Mouse (Mus musculus) forebrain, embryonic 15.5 days (tissue): ENCODE measurements around the gene Bcar3. TPM values are rescaled to one million over a fixed set of nuclear protein-coding genes. Genes with fewer than 3 reads are reported as not detected.
"Not testable (repeated sequence)": the region's sequence is repeated elsewhere in the genome, so short reads cannot be mapped to it uniquely, and the experiment has no call there.

Experiments used
- ATAC-seq: fragments of 200-750 bp; cut with Nextera tagmentation; replicated peaks from 2 replicates; pipeline ENCODE4 v1.8.0; 2017; ENCODE audit warnings: mild to moderate bottlenecking, moderate TSS enrichment, moderate library complexity
- H3K27ac ChIP-seq: fragments of 300-500 bp; sonication (generic); replicated peaks from 2 replicates; pipeline ENCODE4 v1.5.1; 2015; ENCODE audit warnings: mild to moderate bottlenecking, inconsistent platforms
- H3K27me3 ChIP-seq: fragments of 300-500 bp; sonication (generic); 2 replicates; pipeline ENCODE4 v1.6.1; 2015; ENCODE audit warnings: inconsistent platforms
- H3K36me3 ChIP-seq: fragments of 300-500 bp; sonication (generic); 2 replicates; pipeline ENCODE4 v1.6.1; 2015; ENCODE audit warnings: mild to moderate bottlenecking, inconsistent platforms
- H3K4me1 ChIP-seq: fragments of 300-500 bp; sonication (generic); 2 replicates; pipeline ENCODE4 v1.6.1; 2015; ENCODE audit warnings: inconsistent platforms
- H3K4me2 ChIP-seq: fragments of 300-500 bp; sonication (generic); replicated peaks from 2 replicates; pipeline ENCODE4 v1.6.1; 2015; ENCODE audit warnings: mild to moderate bottlenecking, inconsistent platforms
- H3K4me3 ChIP-seq: fragments of 300-500 bp; sonication (generic); 2 replicates; pipeline ENCODE4 v1.5.1; 2015; ENCODE audit warnings: mild to moderate bottlenecking, inconsistent platforms
- H3K9ac ChIP-seq: fragments of 300-500 bp; sonication (generic); replicated peaks from 2 replicates; pipeline ENCODE4 v1.6.1; 2015; ENCODE audit warnings: mild to moderate bottlenecking, inconsistent platforms
- H3K9me3 ChIP-seq: fragments of 300-500 bp; sonication (generic); 2 replicates; pipeline ENCODE4 v1.6.1; 2016; ENCODE audit warnings: inconsistent platforms
- WGBS: fragments of 180-500 bp; shearing (Covaris S2); methylation state at CpG from one replicate; pipeline ENCODE4 v1.1.7; 2015; ENCODE audit warnings: mixed read lengths; 5-methylcytosine and 5-hydroxymethylcytosine counted together
- polyA plus RNA-seq: library from polyadenylated mRNA; unstranded; fragments of >200 nt; fragmentation: Nextera tagmentation; extraction: Ambion mirVana; gene quantifications from 2 replicates; pipeline ENCODE4 v1.2.1, GENCODE M21; 2015

The Bcar3 gene
- polyA plus RNA-seq = 5.0 and 6.1 TPM in 2 replicates

DNA sequence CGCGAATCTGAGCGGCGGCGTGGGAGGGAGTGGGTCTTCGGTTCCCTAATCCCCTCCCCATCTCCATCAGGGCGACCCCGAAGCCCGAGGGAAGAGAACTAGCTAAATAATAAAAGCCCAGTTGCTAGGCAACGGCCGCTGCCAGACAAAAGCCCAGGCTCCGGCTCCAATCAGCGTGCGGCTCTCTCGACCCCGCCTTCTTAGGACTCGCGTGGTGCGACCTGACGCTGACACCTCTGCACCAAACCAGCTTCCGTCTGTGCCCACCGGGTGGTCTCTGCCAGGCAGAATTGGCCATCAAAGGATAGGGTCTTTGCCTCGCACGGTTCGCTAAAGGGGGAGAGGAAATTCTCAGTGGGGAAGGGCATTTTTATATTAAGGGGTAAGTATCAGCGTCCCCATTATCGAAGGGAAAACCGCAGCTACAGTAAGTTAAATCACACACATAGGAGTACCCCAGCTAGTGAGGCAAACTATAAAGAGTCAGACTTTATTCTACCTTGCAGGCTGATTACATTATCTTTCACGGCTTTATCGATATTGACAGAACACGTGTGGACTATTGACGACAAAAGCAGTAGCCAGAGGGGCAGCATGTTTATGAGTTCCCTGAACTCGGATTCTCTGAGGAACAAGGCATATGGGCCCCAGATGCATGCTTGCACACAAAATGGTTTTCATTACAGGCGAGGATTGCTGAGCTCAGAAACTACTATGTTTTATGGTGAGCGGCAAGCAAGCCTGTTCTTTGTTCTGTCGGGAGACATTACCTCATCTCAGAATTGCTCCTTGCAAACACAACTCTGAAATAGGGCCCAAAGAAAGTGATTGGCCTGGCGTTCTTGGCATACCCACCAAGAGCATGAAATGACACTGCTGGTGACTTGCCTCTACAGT lies at the start of gene Bcar3:
TSS of gene Bcar3 (plus strand) at position 183 of the 897 bp plus-strand sequence.
- peak within 1 kb of the TSS; percentile 98 for H3K27ac ChIP-seq
- no peaks in the 10 kb centered on the region for H3K27me3 ChIP-seq
- WGBS = under 1% methylated on average over 37 of the region's 37 CpGs
- H3K9me3 ChIP-seq = no peaks in the 10 kb centered on the region
- H3K36me3 ChIP-seq = no peaks in the 10 kb centered on the region
- peaks cover 45% of the 10 kb centered on the region for H3K4me1 ChIP-seq
- peak within 1 kb of the TSS; percentile 86 for H3K4me3 ChIP-seq
- ATAC-seq = peak; percentile 89
- peak within 1 kb of the TSS; percentile 93 for H3K9ac ChIP-seq
- H3K4me2 ChIP-seq = peak within 1 kb of the TSS; percentile 64

GRCm38 (mm10) chr3:122244759-122245158 lies 49.2 kb upstream of the Bcar3 start:
- H3K9ac ChIP-seq = peak overlapping the region; percentile 38

GRCm38 (mm10) chr3:122245215-122245877 lies 48.6 kb upstream of the Bcar3 start, which contains the start of gene Gclm:
Gclm (plus strand) TSS chr3:122245557.
- Histone ChIP-seq H3K4me1 (peaks cover 23% of the 10 kb centered on the region), H3K4me3 (peak within 1 kb of the TSS; percentile 95), H3K9ac (peak within 1 kb of the TSS; percentile 89), H3K9me3 (no peaks in the 10 kb centered on the region), H3K4me2 (peak within 1 kb of the TSS; percentile 67), H3K27me3 (no peaks in the 10 kb centered on the region), H3K36me3 (no peaks in the 10 kb centered on the region), H3K27ac (peak within 1 kb of the TSS; percentile 95)
- ATAC-seq = peak; percentile 100
- WGBS = 0% methylated on average over 86 of the region's 90 CpGs

More at GRCm38 (mm10) chr3:122244759-122245158, 49.2 kb upstream of the Bcar3 start:
- 37% methylated on average over 6 of the region's 6 CpGs for WGBS
- H3K4me1 ChIP-seq = peaks cover 23% of the 10 kb centered on the region
- H3K4me2 ChIP-seq = peak overlapping the region; percentile 41
- peak overlapping the region; percentile 95 for H3K4me3 ChIP-seq
- H3K27me3 ChIP-seq = no peaks in the 10 kb centered on the region
- ATAC-seq = no peak
- peak overlapping the region; percentile 95 for H3K27ac ChIP-seq
- no peaks in the 10 kb centered on the region for H3K9me3 ChIP-seq
- no peaks in the 10 kb centered on the region for H3K36me3 ChIP-seq

DNA sequence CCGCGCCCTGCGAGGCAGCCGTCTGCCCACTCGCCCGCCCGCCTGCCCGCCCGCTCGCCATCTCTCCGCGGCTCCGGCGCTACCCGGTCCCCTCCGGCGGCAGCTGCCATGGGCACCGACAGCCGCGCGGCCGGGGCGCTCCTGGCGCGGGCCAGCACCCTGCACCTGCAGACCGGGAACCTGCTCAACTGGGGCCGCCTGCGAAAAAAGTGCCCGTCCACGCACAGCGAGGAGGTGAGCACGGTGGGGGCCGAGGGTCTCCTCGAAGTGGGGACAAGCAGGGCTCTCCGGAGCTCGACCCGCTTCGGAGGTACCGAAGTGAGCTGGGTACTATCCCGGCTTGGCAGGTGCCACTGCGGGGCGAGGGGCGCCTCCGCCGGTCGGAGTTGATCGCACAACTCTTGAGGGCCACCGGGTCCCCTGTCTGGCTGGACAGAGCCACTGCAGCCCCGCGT lies 48.0 kb upstream of the Bcar3 start:
- no peaks in the 10 kb centered on the region for H3K36me3 ChIP-seq
- peak; percentile 74 for ATAC-seq
- WGBS = 0% methylated on average over 45 of the region's 50 CpGs
- H3K27me3 ChIP-seq = no peaks in the 10 kb centered on the region
- peak overlapping the region; percentile 95 for H3K4me3 ChIP-seq
- peak overlapping the region; percentile 95 for H3K27ac ChIP-seq
- peak overlapping the region; percentile 89 for H3K9ac ChIP-seq
- H3K9me3 ChIP-seq = no peaks in the 10 kb centered on the region
- H3K4me2 ChIP-seq = peak overlapping the region; percentile 67
- H3K4me1 ChIP-seq = peaks cover 23% of the 10 kb centered on the region

- 29% methylated on average over 6 of the region's 6 CpGs for WGBS
- peak overlapping the region; percentile 95 for H3K27ac ChIP-seq
- ATAC-seq = no peak
These were observed 47.5 kb upstream of the Bcar3 start for GRCm38 (mm10) chr3:122246406-122246805.

GRCm38 (mm10) chr3:122246986-122247767 lies 46.8 kb upstream of the Bcar3 start:
- no peak overlapping the region for H3K27ac ChIP-seq
- H3K9ac ChIP-seq = peak overlapping the region; percentile 21; the same call in 1 of the 2 replicates
- H3K4me2 ChIP-seq = peak overlapping the region; percentile 67
- H3K4me3 ChIP-seq = peak overlapping the region; percentile 95
- H3K36me3 ChIP-seq = no peaks in the 10 kb centered on the region
- no peaks in the 10 kb centered on the region for H3K9me3 ChIP-seq
- peaks cover 23% of the 10 kb centered on the region for H3K4me1 ChIP-seq
- H3K27me3 ChIP-seq = no peaks in the 10 kb centered on the region
- ATAC-seq = no peak
- 72% methylated on average over 12 of the region's 12 CpGs for WGBS

More at GRCm38 (mm10) chr3:122246406-122246805, 47.5 kb upstream of the Bcar3 start:
- no peaks in the 10 kb centered on the region for H3K9me3 ChIP-seq
- peak overlapping the region; percentile 89 for H3K9ac ChIP-seq
- H3K4me2 ChIP-seq = peak overlapping the region; percentile 67
- H3K27me3 ChIP-seq = no peaks in the 10 kb centered on the region
- H3K4me1 ChIP-seq = peaks cover 23% of the 10 kb centered on the region
- H3K4me3 ChIP-seq = peak overlapping the region; percentile 95
- no peaks in the 10 kb centered on the region for H3K36me3 ChIP-seq

GRCm38 (mm10) chr3:122247768-122248100 lies 46.2 kb upstream of the Bcar3 start:
- ATAC-seq = no peak
- WGBS = 99% methylated on average over 2 of the region's 2 CpGs
- Histone ChIP-seq H3K4me3 (no peak overlapping the region), H3K9ac (no peak overlapping the region), H3K36me3 (no peaks in the 10 kb centered on the region), H3K9me3 (no peaks in the 10 kb centered on the region), H3K27ac (no peak overlapping the region), H3K27me3 (no peaks in the 10 kb centered on the region), H3K4me2 (no peak overlapping the region), H3K4me1 (peaks cover 23% of the 10 kb centered on the region)

DNA sequence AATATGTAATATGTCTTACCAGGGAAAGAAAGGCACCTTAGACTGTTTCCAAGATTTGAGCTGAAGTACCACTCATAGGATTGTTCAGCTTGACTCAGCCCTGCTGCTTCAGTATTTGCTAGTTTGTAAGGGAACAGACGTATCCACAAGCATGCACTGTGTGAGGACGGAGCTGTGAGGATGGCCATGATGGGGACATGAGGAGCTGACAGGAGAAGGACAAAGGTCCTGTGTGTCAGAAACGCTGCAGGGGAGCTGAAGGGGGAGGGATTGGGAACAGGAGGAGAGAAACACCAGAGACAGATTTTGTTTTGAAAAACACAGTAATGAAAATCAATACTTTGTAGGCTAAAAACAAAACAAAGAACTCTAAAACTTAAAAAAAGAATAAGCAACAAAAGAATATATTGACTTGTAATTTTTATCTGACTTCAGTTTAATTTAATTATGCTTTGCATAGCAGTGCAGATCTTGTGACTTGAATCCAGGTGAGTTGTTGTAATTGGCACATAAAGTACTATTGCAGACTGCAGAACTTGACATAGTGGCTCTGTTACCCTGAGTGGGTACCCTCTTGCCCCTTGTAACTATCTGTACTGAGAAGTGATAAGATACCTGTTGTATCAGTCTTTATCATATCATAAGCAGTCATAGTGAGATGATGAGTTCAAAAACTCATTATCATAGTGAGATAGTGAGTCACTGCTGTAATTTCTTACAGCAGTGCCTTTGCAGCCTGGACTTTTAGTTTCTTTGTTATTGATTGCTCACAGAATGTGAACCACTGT lies 41.3 kb upstream of the Bcar3 start:
- no peaks in the 10 kb centered on the region for H3K9me3 ChIP-seq
- ATAC-seq = no peak
- no peaks in the 10 kb centered on the region; the same call in 1 of the 2 replicates for H3K36me3 ChIP-seq
- peaks cover 3% of the 10 kb centered on the region; the same call in 1 of the 2 replicates for H3K4me1 ChIP-seq
- H3K4me2 ChIP-seq = no peak overlapping the region
- WGBS = 57% methylated on average over 3 of the region's 3 CpGs
- no peak overlapping the region for H3K27ac ChIP-seq
- no peak overlapping the region for H3K4me3 ChIP-seq
- H3K9ac ChIP-seq = no peak overlapping the region
- H3K27me3 ChIP-seq = no peaks in the 10 kb centered on the region

DNA sequence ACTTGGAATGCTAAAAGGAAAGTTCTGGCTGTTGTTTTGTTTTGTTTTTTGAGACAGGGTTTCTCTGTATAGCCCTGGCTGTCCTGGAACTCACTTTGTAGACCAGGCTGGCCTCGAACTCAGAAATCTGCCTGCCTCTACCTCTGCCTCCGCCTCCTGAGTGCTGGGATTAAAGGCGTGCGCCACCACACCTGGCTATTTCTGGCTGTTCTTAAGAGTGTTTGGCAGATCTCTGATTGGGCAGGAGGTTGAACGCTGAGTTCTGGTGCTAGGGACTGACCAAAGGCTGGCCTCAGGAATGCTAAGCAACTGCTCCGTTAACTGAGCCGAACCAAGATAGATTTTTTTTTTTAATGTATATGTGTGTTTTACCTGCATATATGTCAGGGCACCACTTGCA lies 39.9 kb upstream of the Bcar3 start:
- not testable (repeated sequence) for H3K36me3 ChIP-seq, H3K4me1 ChIP-seq, H3K9ac ChIP-seq, H3K27me3 ChIP-seq, H3K27ac ChIP-seq, ATAC-seq, H3K4me3 ChIP-seq, H3K4me2 ChIP-seq, H3K9me3 ChIP-seq
- WGBS = 89% methylated on average over 7 of the region's 7 CpGs

DNA sequence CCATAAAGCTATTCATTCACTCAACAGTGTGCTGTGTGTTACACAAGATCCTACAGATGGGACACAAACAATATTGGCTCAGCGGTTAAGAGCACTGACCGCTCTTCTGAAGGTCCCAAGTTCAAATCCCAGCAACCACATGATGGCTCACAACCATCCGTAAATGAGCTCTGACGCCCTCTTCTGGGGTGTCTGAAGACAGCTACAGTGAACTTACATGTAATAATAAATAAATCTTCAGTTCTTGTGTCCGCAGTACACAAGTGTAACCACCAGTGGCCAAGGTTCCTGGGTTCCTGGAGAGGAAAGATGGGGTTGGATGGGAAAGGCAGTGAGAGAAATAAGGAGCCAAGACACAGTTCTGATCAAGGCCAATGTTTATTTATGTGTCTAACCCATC lies 23.9 kb upstream of the Bcar3 start:
- Histone ChIP-seq H3K27ac (no peak overlapping the region), H3K27me3 (no peaks in the 10 kb centered on the region), H3K9me3 (no peaks in the 10 kb centered on the region), H3K4me1 (peaks cover 6% of the 10 kb centered on the region), H3K9ac (no peak overlapping the region), H3K36me3 (peaks cover 17% of the 10 kb centered on the region; the same call in 1 of the 2 replicates), H3K4me3 (no peak overlapping the region), H3K4me2 (no peak overlapping the region)
- WGBS = 78% methylated on average over 5 of the region's 5 CpGs
- ATAC-seq = no peak

DNA sequence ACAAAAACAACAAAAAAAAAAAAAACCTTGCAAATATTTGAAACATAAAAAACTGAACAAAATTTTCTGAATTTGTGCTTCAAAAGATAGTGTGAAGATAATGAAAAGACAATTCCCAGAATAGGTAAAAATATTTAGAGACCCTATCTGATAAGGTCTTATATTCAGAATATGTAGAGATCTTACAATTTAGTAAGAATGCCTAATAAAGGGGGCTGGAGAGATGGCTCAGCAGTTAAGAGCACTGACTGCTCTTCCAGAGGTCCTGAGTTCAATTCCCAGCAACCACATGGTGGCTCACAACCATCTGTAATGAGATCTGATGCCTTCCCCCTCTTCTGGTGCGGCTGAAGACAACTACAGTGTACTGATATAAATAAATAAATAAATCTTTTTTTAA lies 21.4 kb upstream of the Bcar3 start:
- H3K27ac ChIP-seq, H3K4me3 ChIP-seq, H3K9ac ChIP-seq, H3K9me3 ChIP-seq, ATAC-seq, H3K27me3 ChIP-seq, H3K4me2 ChIP-seq: not testable (repeated sequence)
- Histone ChIP-seq H3K36me3 (peaks cover 20% of the 10 kb centered on the region), H3K4me1 (peaks cover 32% of the 10 kb centered on the region)
- WGBS = 71% methylated on average over 1 of the region's 1 CpGs
